Mouse (Mus musculus) CH12.LX (cell line): ENCODE measurements around the gene Amy1. TPM values are rescaled to one million over a fixed set of nuclear protein-coding genes. Genes with fewer than 3 reads are reported as not detected.
A peak's percentile ranks its signal among the peaks of the same experiment; 100 is the strongest.

Source experiments
- DNase-seq: peaks from one replicate; pipeline ENCODE4 v3.0.0-alpha.2; 2013; ENCODE audit errors: extremely low read depth
- H3K27ac ChIP-seq: 2 replicates; pipeline ENCODE4 v1.5.1; 2012; ENCODE audit warnings: low read depth, mild to moderate bottlenecking, control low read depth, moderate library complexity; ENCODE audit not compliant: insufficient read depth
- H3K27me3 ChIP-seq: replicated peaks from 2 replicates; pipeline ENCODE3; 2012; ENCODE audit warnings: inconsistent platforms
- H3K36me3 ChIP-seq, 2 experiments: replicated peaks in 1 of 2; 2 replicates each; pipeline versions ENCODE3 to v1.6.1; 2012; ENCODE audit warnings: inconsistent platforms in 1 of 2, low read length in 1 of 2, mild to moderate bottlenecking in 1 of 2, mixed read lengths in 1 of 2, moderate library complexity in 1 of 2; ENCODE audit not compliant: control insufficient read depth in 1 of 2, insufficient read depth in 1 of 2
- H3K4me1 ChIP-seq, 2 experiments: 2 replicates each; pipeline ENCODE4 v1.6.1; 2012; ENCODE audit warnings: inconsistent platforms in 1 of 2, moderate library complexity in 1 of 2; ENCODE audit not compliant: insufficient read depth in 2 of 2, control insufficient read depth in 1 of 2
- H3K4me2 ChIP-seq: 2 replicates; pipeline ENCODE4 v1.6.1; 2012; ENCODE audit warnings: low read depth, mild to moderate bottlenecking, control low read depth; ENCODE audit not compliant: poor library complexity, insufficient read depth, severe bottlenecking
- H3K4me3 ChIP-seq, 3 experiments: fragments of 150-350 bp in 1 of 3; sonication (generic) in 1 of 3; replicated peaks in 1 of 3; 2 replicates each; pipeline versions ENCODE3 to v1.5.1; 2011 to 2012; ENCODE audit warnings: low read depth in 2 of 3, low read length in 2 of 3, mild to moderate bottlenecking in 2 of 3, moderate library complexity in 2 of 3, control low read depth in 1 of 3, improper control_type of control experiment in 1 of 3, inconsistent platforms in 1 of 3, mixed read lengths in 1 of 3; ENCODE audit not compliant: poor library complexity in 1 of 3
- H3K79me2 ChIP-seq: replicated peaks from 2 replicates; pipeline ENCODE4 v1.6.1; 2012; ENCODE audit warnings: mild to moderate bottlenecking, moderate library complexity; ENCODE audit not compliant: control insufficient read depth, poor library complexity, insufficient read depth, severe bottlenecking; ENCODE audit errors: extremely low read depth
- H3K9ac ChIP-seq: 2 replicates; pipeline ENCODE4 v1.6.1; 2012; ENCODE audit warnings: low read depth, mild to moderate bottlenecking, control low read depth, moderate library complexity; ENCODE audit not compliant: insufficient read depth
- H3K9me3 ChIP-seq: replicated peaks from 2 replicates; pipeline ENCODE3; 2012; ENCODE audit warnings: low read length, inconsistent platforms, mixed read lengths
- BHLHE40 ChIP-seq: IDR thresholded peaks from 2 replicates; pipeline ENCODE4 v1.6.1; 2011; ENCODE audit warnings: mild to moderate bottlenecking, low read depth, low read length, improper control_type of control experiment
- CHD1 ChIP-seq: IDR thresholded peaks from 2 replicates; pipeline ENCODE4 v1.6.1; 2012; ENCODE audit warnings: low read depth, low read length, improper control_type of control experiment, inconsistent platforms
- CHD2 ChIP-seq: IDR thresholded peaks from 2 replicates; pipeline ENCODE4 v1.6.1; 2011; ENCODE audit warnings: low read length, improper control_type of control experiment
- CTCF ChIP-seq, 2 experiments: IDR thresholded peaks in 1 of 2; conservative IDR thresholded peaks in 1 of 2; 2 replicates each; pipeline ENCODE4 v1.5.1; 2011 to 2012; ENCODE audit warnings: low read depth in 2 of 2, low read length in 2 of 2, improper control_type of control experiment in 1 of 2, inconsistent platforms in 1 of 2, mild to moderate bottlenecking in 1 of 2, moderate library complexity in 1 of 2
- E2F4 ChIP-seq: IDR thresholded peaks from 2 replicates; pipeline ENCODE4 v1.6.1; 2011; ENCODE audit warnings: low read depth, low read length, improper control_type of control experiment; ENCODE audit not compliant: insufficient replicate concordance
- ELF1 ChIP-seq: IDR thresholded peaks from 2 replicates; pipeline ENCODE4 v1.6.1; 2014; ENCODE audit warnings: low read depth, mild to moderate bottlenecking, inconsistent platforms, low read length, improper control_type of control experiment
- EP300 ChIP-seq: IDR thresholded peaks from 2 replicates; pipeline ENCODE4 v1.6.1; 2011; ENCODE audit warnings: low read length, improper control_type of control experiment
- ETS1 ChIP-seq: conservative IDR thresholded peaks from 2 replicates; pipeline ENCODE4 v1.6.1; 2012; ENCODE audit warnings: low read depth, mild to moderate bottlenecking, inconsistent platforms, low read length, improper control_type of control experiment, moderate library complexity
- GABPA ChIP-seq: IDR thresholded peaks from 2 replicates; pipeline ENCODE4 v1.6.1; 2012; ENCODE audit warnings: low read depth, low read length, improper control_type of control experiment, inconsistent platforms; ENCODE audit not compliant: insufficient replicate concordance
- HCFC1 ChIP-seq: IDR thresholded peaks from 2 replicates; pipeline ENCODE4 v1.6.1; 2012; ENCODE audit warnings: low read depth, mild to moderate bottlenecking, inconsistent platforms, low read length, improper control_type of control experiment
- IRF4 ChIP-seq: IDR thresholded peaks from 2 replicates; pipeline ENCODE4 v1.6.1; 2014; ENCODE audit warnings: low read depth, mild to moderate bottlenecking, inconsistent platforms, low read length, improper control_type of control experiment
- JUN ChIP-seq: IDR thresholded peaks from 2 replicates; pipeline ENCODE4 v1.6.1; 2011; ENCODE audit warnings: low read depth, mild to moderate bottlenecking, low read length, improper control_type of control experiment, moderate library complexity; ENCODE audit not compliant: insufficient read depth
- JUND ChIP-seq: conservative IDR thresholded peaks from 2 replicates; pipeline ENCODE4 v1.6.1; 2011; ENCODE audit warnings: low read depth, low read length, improper control_type of control experiment
- KAT2A ChIP-seq: IDR thresholded peaks from 2 replicates; pipeline ENCODE4 v1.6.1; 2012; ENCODE audit warnings: low read length, improper control_type of control experiment, inconsistent platforms; ENCODE audit not compliant: insufficient replicate concordance
- MAFK ChIP-seq: IDR thresholded peaks from 2 replicates; pipeline ENCODE4 v1.6.1; 2011; ENCODE audit warnings: low read length, improper control_type of control experiment; ENCODE audit not compliant: insufficient replicate concordance
- MAX ChIP-seq: IDR thresholded peaks from 2 replicates; pipeline ENCODE4 v1.6.1; 2011; ENCODE audit warnings: low read length, improper control_type of control experiment
- MAZ ChIP-seq: IDR thresholded peaks from 2 replicates; pipeline ENCODE4 v1.6.1; 2012; ENCODE audit warnings: low read depth, mild to moderate bottlenecking, inconsistent platforms, low read length, improper control_type of control experiment, moderate library complexity
- MEF2A ChIP-seq: IDR thresholded peaks from 2 replicates; pipeline ENCODE4 v1.6.1; 2014; ENCODE audit warnings: low read depth, mild to moderate bottlenecking, inconsistent platforms, low read length, improper control_type of control experiment, borderline replicate concordance
- MXI1 ChIP-seq: IDR thresholded peaks from 2 replicates; pipeline ENCODE4 v1.6.1; 2011; ENCODE audit warnings: mild to moderate bottlenecking, low read depth, low read length, improper control_type of control experiment
- MYC ChIP-seq: IDR thresholded peaks from 2 replicates; pipeline ENCODE4 v1.6.1; 2011; ENCODE audit warnings: low read depth, mild to moderate bottlenecking, improper control_type of control experiment, low read length
- NELFE ChIP-seq: IDR thresholded peaks from 2 replicates; pipeline ENCODE4 v1.6.1; 2011; ENCODE audit warnings: low read depth, low read length, improper control_type of control experiment
- NRF1 ChIP-seq: IDR thresholded peaks from 2 replicates; pipeline ENCODE4 v1.6.1; 2014; ENCODE audit warnings: low read depth, mild to moderate bottlenecking, inconsistent platforms, low read length, improper control_type of control experiment, moderate library complexity
- PAX5 ChIP-seq: IDR thresholded peaks from 2 replicates; pipeline ENCODE4 v1.6.1; 2012; ENCODE audit warnings: low read length, inconsistent platforms, mixed read lengths
- POLR2A ChIP-seq: IDR thresholded peaks from 2 replicates; pipeline ENCODE4 v1.6.1; 2011; ENCODE audit warnings: low read depth, mild to moderate bottlenecking, improper control_type of control experiment, low read length
- POLR2AphosphoS2 ChIP-seq: IDR thresholded peaks from 2 replicates; pipeline ENCODE4 v1.6.1; 2011; ENCODE audit warnings: low read depth, low read length, improper control_type of control experiment
- RAD21 ChIP-seq: IDR thresholded peaks from 2 replicates; pipeline ENCODE4 v1.6.1; 2011; ENCODE audit warnings: low read depth, mild to moderate bottlenecking, low read length, improper control_type of control experiment, moderate library complexity
- RCOR1 ChIP-seq: conservative IDR thresholded peaks from 2 replicates; pipeline ENCODE4 v1.6.1; 2012; ENCODE audit warnings: low read depth, mild to moderate bottlenecking, inconsistent platforms, low read length, improper control_type of control experiment
- SIN3A ChIP-seq: IDR thresholded peaks from 2 replicates; pipeline ENCODE4 v1.6.1; 2012; ENCODE audit warnings: low read length, improper control_type of control experiment, inconsistent platforms
- SMC3 ChIP-seq: IDR thresholded peaks from 2 replicates; pipeline ENCODE4 v1.6.1; 2011; ENCODE audit warnings: low read depth, low read length, improper control_type of control experiment
- TBP ChIP-seq: conservative IDR thresholded peaks from 2 replicates; pipeline ENCODE4 v1.6.1; 2011; ENCODE audit warnings: low read depth, low read length, improper control_type of control experiment
- TCF12 ChIP-seq: IDR thresholded peaks from 2 replicates; pipeline ENCODE4 v1.6.1; 2014; ENCODE audit warnings: low read depth, mild to moderate bottlenecking, inconsistent platforms, low read length, improper control_type of control experiment
- UBTF ChIP-seq: IDR thresholded peaks from 2 replicates; pipeline ENCODE4 v1.6.1; 2012; ENCODE audit warnings: low read depth, mild to moderate bottlenecking, inconsistent platforms, low read length, improper control_type of control experiment, moderate library complexity
- USF2 ChIP-seq: conservative IDR thresholded peaks from 2 replicates; pipeline ENCODE4 v1.6.1; 2011; ENCODE audit warnings: low read depth, low read length, improper control_type of control experiment
- ZC3H11A ChIP-seq: IDR thresholded peaks from 2 replicates; pipeline ENCODE4 v1.6.1; 2012; ENCODE audit warnings: low read depth, mild to moderate bottlenecking, inconsistent platforms, low read length, improper control_type of control experiment
- ZKSCAN1 ChIP-seq: IDR thresholded peaks from 2 replicates; pipeline ENCODE4 v1.6.1; 2012; ENCODE audit warnings: low read depth, inconsistent platforms, low read length, improper control_type of control experiment, borderline replicate concordance
- ZMIZ1 ChIP-seq: IDR thresholded peaks from 2 replicates; pipeline ENCODE4 v1.6.1; 2012; ENCODE audit warnings: low read depth, mild to moderate bottlenecking, inconsistent platforms, low read length, improper control_type of control experiment
- ZNF384 ChIP-seq: IDR thresholded peaks from 2 replicates; pipeline ENCODE4 v1.6.1; 2012; ENCODE audit warnings: low read depth, low read length, improper control_type of control experiment, inconsistent platforms
- dilution Hi-C: fragments of 300-500 bp; cut with MboI; formaldehyde crosslinking; loops from 2 replicates; pipeline ENCODE4 v1.14.3; 2020; ENCODE audit warnings: low sequenced_read_pairs; ENCODE audit not compliant: extremely low pct_unique_long_range_greater_than_20kb, extremely low pct_ligation_motif_present
- in situ Hi-C: fragments of 300-500 bp; cut with MboI; formaldehyde crosslinking; loops from 3 replicates; pipeline ENCODE4 v1.14.3; 2019; ENCODE audit warnings: low sequenced_read_pairs, low pct_ligation_motif_present, low pct_unique_long_range_greater_than_20kb, mixed read lengths
- polyA plus RNA-seq: library from polyadenylated mRNA; unstranded; fragments of >175 nt; gene quantifications from 2 replicates; pipeline ENCODE4 v1.2.1, GENCODE M21; 2012; ENCODE audit warnings: low read depth; ENCODE audit not compliant: insufficient read length
- total RNA-seq, 2 experiments: library from RNA; depleted of rRNA; stranded (reverse); fragments of 300-350 nt in 1 of 2; fragments of >200 nt in 1 of 2; gene quantifications; 2 replicates each; pipeline ENCODE4 v1.2.3; 2012 to 2014

Amy1 gene
- total and polyA plus RNA-seq, 3 experiments: 0.17 to 2.1 (median 0.71) TPM

DNA sequence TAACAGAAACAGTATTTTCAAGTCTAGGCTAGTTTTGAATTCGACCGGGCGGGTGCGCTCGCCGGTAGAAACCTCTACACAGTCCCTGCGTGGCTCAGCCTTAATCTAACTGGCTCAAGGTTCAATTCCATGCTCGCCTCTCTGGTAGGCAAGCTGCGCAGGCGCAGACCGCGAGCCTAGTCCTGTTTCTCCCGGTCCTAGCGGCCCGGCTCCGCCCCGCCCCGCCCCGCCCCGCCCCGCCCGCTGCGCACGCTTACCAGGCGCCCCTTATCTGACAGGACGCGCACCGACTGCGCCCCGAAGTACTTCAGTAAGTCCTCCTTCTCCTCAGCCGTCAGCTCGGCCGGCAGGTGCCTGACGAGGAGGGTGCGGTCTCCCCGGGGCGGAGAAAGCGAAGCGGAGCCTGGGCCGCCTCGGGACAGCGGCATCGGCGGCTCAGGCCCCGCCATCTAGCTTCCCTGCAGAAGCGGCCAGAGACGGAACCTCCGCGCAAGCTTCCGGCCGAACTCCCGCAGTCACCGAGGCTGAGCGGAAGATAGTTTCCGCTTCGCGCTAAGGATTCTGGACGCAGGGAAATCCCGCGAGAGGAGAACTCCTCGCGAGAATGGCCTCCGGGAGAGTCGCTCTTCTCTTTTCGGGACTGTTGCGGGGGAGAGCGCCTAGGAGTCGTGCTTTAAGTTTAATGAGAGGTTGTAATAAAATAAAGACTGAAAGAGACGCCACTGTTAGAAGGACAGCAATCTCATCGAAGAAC lies 23.3 kb upstream of the Amy1 start, which contains the start of gene Rnpc3:
Rnpc3 (minus strand) TSS at position 544 of the 754 bp plus-strand sequence.
- H3K79me2 ChIP-seq: peaks cover 11% of the 10 kb centered on the region
- H3K27ac ChIP-seq: peak within 1 kb of the TSS; percentile 99
- in situ Hi-C loops: no loop called here
- H3K9ac ChIP-seq: peak within 1 kb of the TSS; percentile 99
- DNase-seq: peak; percentile 97
- dilution Hi-C loops: no loop called here
- H3K4me2 ChIP-seq: peak within 1 kb of the TSS; percentile 98
- H3K27me3 ChIP-seq: no peaks in the 10 kb centered on the region
- H3K9me3 ChIP-seq: no peaks in the 10 kb centered on the region
- H3K4me3 ChIP-seq: peak within 1 kb of the TSS; percentile 72 to 96 (median 95)
- no peak for TF ChIP-seq ZNF384
- no peak for TF ChIP-seq UBTF
- TF ChIP-seq MAFK: no peak
- no peak; the same call in 1 of the 2 replicates for TF ChIP-seq MEF2A
- no peak for TF ChIP-seq USF2
- no peak for TF ChIP-seq JUN
- TF ChIP-seq TBP: peak; percentile 92
- TF ChIP-seq SMC3: no peak
- no peak for TF ChIP-seq ETS1
- no peak for TF ChIP-seq GABPA
- peak; percentile 86 for TF ChIP-seq HCFC1
- peak; percentile 71 for TF ChIP-seq MYC
- no peak for TF ChIP-seq JUND
- TF ChIP-seq ELF1: peak; percentile 87
- peak; percentile 86 for TF ChIP-seq NRF1
- TF ChIP-seq EP300: no peak
- no peak for TF ChIP-seq CHD1
- peak; percentile 91 for TF ChIP-seq POLR2A
- TF ChIP-seq RCOR1: 0 out of 2 replicates have a peak, but pooled peaks have one; percentile 16
- no peak for TF ChIP-seq E2F4
- TF ChIP-seq NELFE: peak; percentile 96
- TF ChIP-seq POLR2AphosphoS2: peak; percentile 96
- peak in 1 of 2 experiments; percentile 39; a peak in 2 of 4 replicates for TF ChIP-seq CTCF (conservative IDR thresholded peaks at IDR 0.05 in 1 of 2, IDR thresholded peaks at IDR 0.05 in 1 of 2; ENCODE audit: low read depth in 2 of 2, low read length in 2 of 2)
- TF ChIP-seq CHD2: peak; percentile 99
- no peak for TF ChIP-seq MAX
- TF ChIP-seq KAT2A: peak; percentile 84; the same call in 1 of the 2 replicates
- peak; percentile 95 for TF ChIP-seq ZMIZ1
- TF ChIP-seq PAX5: no peak
- TF ChIP-seq TCF12: peak; percentile 90
- no peak for TF ChIP-seq ZKSCAN1
- peak; percentile 87; the same call in 1 of the 2 replicates for TF ChIP-seq SIN3A
- TF ChIP-seq IRF4: 0 out of 2 replicates have a peak, but pooled peaks have one; percentile 8
- no peak for TF ChIP-seq BHLHE40
- no peak for TF ChIP-seq ZC3H11A
- peak; percentile 75; the same call in 1 of the 2 replicates for TF ChIP-seq MXI1
- TF ChIP-seq MAZ: no peak
- TF ChIP-seq RAD21: no peak; the same call in 1 of the 2 replicates
- H3K36me3 ChIP-seq: peaks cover 0 to 13% of the 10 kb centered on the region in 2 experiments
- H3K4me1 ChIP-seq: peaks cover 0 to 23% of the 10 kb centered on the region in 2 experiments; a peak in 2 of 4 replicates
